Mouse (Mus musculus) effector memory CD4-positive, alpha-beta T cell, adult 5 months (primary cell): ENCODE data around the gene Olfr1155. TPM values are rescaled to one million over a fixed set of nuclear protein-coding genes. Genes with fewer than 3 reads are reported as not detected.

Experiments used
- polyA plus RNA-seq: library from polyadenylated mRNA; unstranded; fragments of 100-300 nt; shearing (Covaris generic); gene quantifications from one replicate; pipeline ENCODE4 v1.2.1, GENCODE M21; 2017

The Olfr1155 gene
- not detected for polyA plus RNA-seq

DNA sequence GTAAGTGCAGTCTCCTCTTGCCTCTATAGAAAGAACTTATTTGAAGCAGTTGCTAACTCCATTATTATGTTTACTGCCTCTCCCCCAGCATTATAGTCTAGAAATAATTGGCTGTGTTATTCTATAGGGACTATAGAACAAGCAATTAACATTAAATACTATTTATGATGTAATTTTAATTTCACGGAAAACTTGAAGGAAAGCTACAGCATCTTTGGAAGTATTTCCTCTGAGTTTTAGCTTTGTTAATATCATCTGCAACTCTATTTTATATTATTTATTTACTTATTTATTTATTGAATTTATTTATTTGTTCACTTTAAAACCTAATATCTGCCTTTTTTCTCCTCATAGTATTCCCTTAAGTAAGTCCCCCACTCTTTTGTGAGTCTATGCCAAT is at the start of gene Olfr1155:
TSS of gene Olfr1155 (minus strand) at position 101 of the 400 bp plus-strand sequence.

DNA sequence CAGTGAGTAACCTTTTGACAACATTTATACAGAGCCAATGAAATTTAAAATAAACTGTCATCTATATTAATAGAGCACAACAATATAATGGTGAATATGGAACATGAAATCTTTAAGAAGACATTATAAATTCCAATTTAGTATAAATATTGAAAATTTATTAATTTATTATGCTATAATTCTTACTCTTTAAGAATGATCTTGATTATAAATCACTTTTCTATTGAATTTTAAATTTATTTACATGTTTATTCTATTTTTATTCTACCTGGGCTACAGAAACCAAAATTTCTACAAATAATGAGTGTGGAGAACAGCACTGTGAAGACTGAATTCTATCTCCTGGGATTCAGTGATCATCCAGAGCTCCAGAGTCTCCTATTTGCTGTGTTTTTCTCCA is 44.9 kb upstream of the Olfr1155 start, which contains the start of gene Olfr1158:
TSS of gene Olfr1158 (plus strand) at position 301 of the 400 bp plus-strand sequence.

DNA sequence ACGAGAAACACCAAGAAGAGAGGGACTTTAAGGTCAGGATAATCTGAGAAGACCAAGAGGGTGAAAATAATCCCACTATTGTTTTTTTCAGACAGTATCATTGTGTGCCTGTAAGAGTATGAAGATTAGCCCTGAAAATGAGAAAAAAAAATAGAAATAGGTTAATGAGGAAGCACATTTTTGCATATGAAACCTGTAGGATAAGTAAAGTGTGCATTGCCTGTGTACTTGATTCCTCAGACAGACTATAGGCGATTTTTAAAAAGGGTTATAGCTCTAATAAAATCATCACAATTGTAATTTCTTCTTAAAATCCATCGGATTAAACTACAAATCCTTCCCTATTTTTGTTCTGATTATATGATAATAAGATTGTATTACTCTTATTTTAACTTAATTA is 29.6 kb upstream of the Olfr1155 start, which contains the start of gene Olfr74:
TSS of gene Olfr74 (minus strand) at position 101 of the 400 bp plus-strand sequence.

DNA sequence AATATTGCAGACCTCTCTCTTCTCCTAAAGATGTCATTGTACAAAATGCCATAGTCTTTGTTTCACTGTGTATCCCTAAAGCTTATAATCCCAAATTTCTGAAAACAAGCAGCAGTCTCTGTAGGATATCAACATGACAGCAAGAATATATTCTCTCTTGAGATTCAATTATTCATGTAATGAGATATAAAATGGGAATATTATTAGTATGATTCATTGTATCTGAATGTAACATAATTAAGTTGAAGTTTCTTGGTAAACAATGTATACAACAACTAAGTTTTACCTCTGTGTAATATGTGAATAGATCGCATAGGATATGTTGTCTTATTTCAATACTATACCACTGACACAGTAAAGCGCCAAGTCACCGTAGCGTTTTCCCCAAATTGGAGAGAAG is 23.3 kb upstream of the Olfr1155 start, which contains the start of gene Olfr1157:
TSS of gene Olfr1157 (minus strand) at position 101 of the 400 bp plus-strand sequence.

DNA sequence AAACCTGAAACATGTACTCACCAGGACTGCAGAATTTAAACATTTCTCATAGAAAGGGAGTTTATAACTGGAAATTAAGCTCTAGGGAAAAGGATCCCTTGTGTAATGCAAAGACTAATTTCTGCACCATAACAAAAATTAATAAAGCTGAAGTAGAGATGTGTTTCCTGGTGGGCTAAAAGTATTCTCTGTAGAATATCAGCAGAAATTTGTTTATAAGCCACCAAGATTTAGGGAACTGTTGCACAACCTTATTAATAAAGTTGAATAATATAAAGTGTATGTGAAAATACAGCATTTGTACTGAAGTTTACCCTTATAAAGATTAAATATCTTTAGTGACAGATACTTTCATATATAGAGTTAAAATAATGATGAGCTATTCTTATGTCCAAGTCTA is 8.1 kb upstream of the Olfr1155 start, which contains the start of gene Olfr1156:
TSS of gene Olfr1156 (minus strand) at position 101 of the 400 bp plus-strand sequence.

DNA sequence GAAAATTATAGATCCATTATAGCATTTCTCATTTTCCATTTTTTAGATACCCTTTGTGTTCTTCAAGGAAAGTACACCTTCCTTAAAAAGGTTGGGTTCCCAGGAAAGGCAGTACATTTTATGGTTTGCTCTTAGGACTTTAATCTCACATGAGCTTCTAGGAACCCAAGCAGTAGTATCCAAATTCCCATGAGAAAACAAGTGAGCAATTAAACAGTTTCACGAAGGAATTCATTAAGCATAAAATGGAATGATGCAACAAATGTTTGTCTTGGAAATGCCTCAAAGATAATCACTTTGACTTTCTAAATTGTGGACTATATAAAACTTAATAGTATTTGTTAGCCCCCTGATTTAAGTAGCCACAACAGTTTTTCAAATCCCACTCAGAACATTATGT is 39.9 kb downstream of the Olfr1155 start, which contains the start of gene Olfr1154:
TSS of gene Olfr1154 (minus strand) at position 101 of the 400 bp plus-strand sequence.

DNA sequence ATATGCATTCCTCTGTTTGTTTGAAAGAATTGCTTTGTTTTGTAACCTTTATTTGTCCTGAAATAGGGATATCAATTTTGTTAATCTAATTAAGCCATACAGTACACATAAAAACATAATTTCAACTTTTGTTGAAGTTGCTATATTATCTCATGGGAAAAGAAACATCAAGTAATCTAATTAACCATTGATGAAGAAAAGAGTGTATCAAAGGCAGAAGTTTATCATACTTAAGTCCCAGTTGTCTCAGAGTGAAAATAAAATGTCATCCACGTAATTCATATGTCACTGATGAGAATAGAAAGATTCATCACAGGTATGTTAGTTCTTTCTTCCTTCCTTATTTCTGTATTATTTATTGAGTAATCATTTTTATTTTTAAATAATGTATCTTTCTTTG is 50.3 kb downstream of the Olfr1155 start, which contains the start of gene Olfr1153:
TSS of gene Olfr1153 (plus strand) at position 301 of the 400 bp plus-strand sequence.

Other genes starting within 250 kb of the Olfr1155 start
- gene Olfr1137, start 232.0 kb downstream of the Olfr1155 start, polyA plus RNA-seq = not detected
- gene Olfr1138, start 205.2 kb downstream of the Olfr1155 start, polyA plus RNA-seq = not detected
- gene Olfr1140, start 201.4 kb downstream of the Olfr1155 start, polyA plus RNA-seq = not detected
- not detected for gene Olfr1141, start 191.1 kb downstream of the Olfr1155 start, polyA plus RNA-seq
- gene Olfr152, start 165.7 kb downstream of the Olfr1155 start, polyA plus RNA-seq = not detected
- not detected for gene Olfr1143, start 144.5 kb downstream of the Olfr1155 start, polyA plus RNA-seq
- gene Olfr1145, start 135.3 kb downstream of the Olfr1155 start, polyA plus RNA-seq = not detected
- not detected for gene Olfr1148, start 114.6 kb downstream of the Olfr1155 start, polyA plus RNA-seq
- not detected for gene Olfr1150-ps1, start 101.1 kb downstream of the Olfr1155 start, polyA plus RNA-seq
- gene Olfr1151, start 89.3 kb downstream of the Olfr1155 start, polyA plus RNA-seq = not detected
- gene Olfr1152, start 78.6 kb downstream of the Olfr1155 start, polyA plus RNA-seq = 0.07 TPM
- gene Olfr1153, start 50.2 kb downstream of the Olfr1155 start, polyA plus RNA-seq = not detected
- not detected for gene Olfr1154, start 40.0 kb downstream of the Olfr1155 start, polyA plus RNA-seq
- 0.30 TPM for gene Olfr1156, start 8.0 kb upstream of the Olfr1155 start, polyA plus RNA-seq
- not detected for gene Olfr1157, start 23.2 kb upstream of the Olfr1155 start, polyA plus RNA-seq
- gene Olfr74, start 29.5 kb upstream of the Olfr1155 start, polyA plus RNA-seq = not detected
- not detected for gene Olfr1158, start 45.0 kb upstream of the Olfr1155 start, polyA plus RNA-seq
- 0.06 TPM for gene Olfr1160, start 63.1 kb upstream of the Olfr1155 start, polyA plus RNA-seq
- gene Olfr1161, start 77.6 kb upstream of the Olfr1155 start, polyA plus RNA-seq = not detected
- gene Olfr73, start 92.6 kb upstream of the Olfr1155 start, polyA plus RNA-seq = not detected
- not detected for gene Olfr1162, start 106.0 kb upstream of the Olfr1155 start, polyA plus RNA-seq
- gene Olfr1163, start 126.7 kb upstream of the Olfr1155 start, polyA plus RNA-seq = not detected
- gene Olfr1164, start 148.8 kb upstream of the Olfr1155 start, polyA plus RNA-seq = not detected
- gene Olfr1166, start 183.1 kb upstream of the Olfr1155 start, polyA plus RNA-seq = not detected
- not detected for gene Olfr1167, start 210.1 kb upstream of the Olfr1155 start, polyA plus RNA-seq
- gene Olfr1168, start 236.7 kb upstream of the Olfr1155 start, polyA plus RNA-seq = not detected